Mouse (Mus musculus) kidney, postnatal 0 days (tissue): ENCODE data around the gene Acsbg1. TPM values are rescaled to one million over a fixed set of nuclear protein-coding genes. Genes with fewer than 3 reads are reported as not detected.

ENCODE experiments used
- ATAC-seq: fragments of 200-750 bp; cut with Nextera tagmentation; replicated peaks from 2 replicates; pipeline ENCODE4 v1.8.0; 2017; ENCODE audit warnings: low read depth, moderate number of reproducible peaks, moderate TSS enrichment, moderate library complexity; ENCODE audit not compliant: low FRiP score
- DNase-seq: peaks from one replicate; pipeline ENCODE4 v3.0.0-alpha.2; 2016; ENCODE audit warnings: low spot score
- H3K27ac ChIP-seq: fragments of 300-500 bp; sonication (generic); 2 replicates; pipeline ENCODE4 v1.5.1; 2014; ENCODE audit warnings: mild to moderate bottlenecking
- H3K27me3 ChIP-seq: fragments of 300-500 bp; sonication (generic); 2 replicates; pipeline ENCODE4 v1.6.1; 2014; ENCODE audit warnings: low read length, mixed read lengths; ENCODE audit not compliant: insufficient read depth
- H3K36me3 ChIP-seq: fragments of 300-500 bp; sonication (generic); 2 replicates; pipeline ENCODE4 v1.6.1; 2014; ENCODE audit warnings: low read length, mixed read lengths; ENCODE audit not compliant: insufficient read depth
- H3K4me1 ChIP-seq: fragments of 300-500 bp; sonication (generic); replicated peaks from 2 replicates; pipeline ENCODE4 v1.6.1; 2014; ENCODE audit warnings: antibody characterized with exemption, low read length, mixed read lengths; ENCODE audit not compliant: insufficient read depth
- H3K4me2 ChIP-seq: fragments of 300-500 bp; sonication (generic); 2 replicates; pipeline ENCODE4 v1.6.1; 2014; ENCODE audit warnings: mild to moderate bottlenecking, low read length, moderate library complexity, mixed read lengths
- H3K4me3 ChIP-seq: fragments of 300-500 bp; sonication (generic); replicated peaks from 2 replicates; pipeline ENCODE4 v1.5.1; 2014; ENCODE audit warnings: low read depth, low read length
- H3K9ac ChIP-seq: fragments of 300-500 bp; sonication (generic); 2 replicates; pipeline ENCODE4 v1.6.1; 2014; ENCODE audit warnings: low read depth, low read length
- H3K9me3 ChIP-seq: fragments of 300-500 bp; sonication (generic); replicated peaks from 2 replicates; pipeline ENCODE4 v1.6.1; 2016; ENCODE audit warnings: low read length, inconsistent platforms, mixed read lengths
- CTCF ChIP-seq: IDR thresholded peaks from 2 replicates; pipeline ENCODE4 v1.5.1; 2016; ENCODE audit warnings: antibody characterized with exemption, low read depth, mild to moderate bottlenecking, moderate library complexity
- WGBS: fragments of 180-500 bp; shearing (Covaris S2); extraction: QIAGEN DNeasy Blood & Tissue Kit; methylation state at CpG from one replicate; pipeline ENCODE4 v1.1.7; 2014; 5-methylcytosine and 5-hydroxymethylcytosine counted together
- polyA plus RNA-seq: library from polyadenylated mRNA; unstranded; fragments of >200 nt; fragmentation: Nextera tagmentation; extraction: Ambion mirVana; gene quantifications from 2 replicates; pipeline ENCODE4 v1.2.1, GENCODE M21; 2015

Acsbg1 gene
- polyA plus RNA-seq, 1 experiment from 2014 or later: 1.4 TPM

- H3K9me3 ChIP-seq: no peaks in the 10 kb centered on the region
- H3K9ac ChIP-seq: no peak overlapping the region
- H3K27ac ChIP-seq: no peak overlapping the region
- DNase-seq (no peak), ATAC-seq (no peak)
- H3K36me3 ChIP-seq: no peaks in the 10 kb centered on the region
- H3K27me3 ChIP-seq: peaks cover 2% of the 10 kb centered on the region; the same call in 1 of the 2 replicates
- WGBS: 46% methylated on average over 8 of the region's 8 CpGs
- no peaks in the 10 kb centered on the region for H3K4me1 ChIP-seq
- H3K4me2 ChIP-seq: no peak overlapping the region
- no peak for TF ChIP-seq CTCF
- H3K4me3 ChIP-seq: no peak overlapping the region
Measured at GRCm38 (mm10) chr9:54689446-54689845, 27.8 kb upstream of the Acsbg1 start.

GRCm38 (mm10) chr9:54687246-54688236 lies 25.9 kb upstream of the Acsbg1 start:
- H3K27ac ChIP-seq: no peak overlapping the region
- no peaks in the 10 kb centered on the region for H3K4me1 ChIP-seq
- no peak for ATAC-seq
- no peak overlapping the region for H3K9ac ChIP-seq
- 0 out of 2 replicates have a peak, but pooled peaks cover 2% of the 10 kb centered on the region for H3K27me3 ChIP-seq
- H3K9me3 ChIP-seq: no peaks in the 10 kb centered on the region
- H3K36me3 ChIP-seq: no peaks in the 10 kb centered on the region
- no peak for TF ChIP-seq CTCF
- no peak overlapping the region for H3K4me3 ChIP-seq
- no peak for DNase-seq
- no peak overlapping the region for H3K4me2 ChIP-seq
- WGBS: 48% methylated on average over 14 of the region's 14 CpGs

GRCm38 (mm10) chr9:54683814-54684605 lies 22.3 kb upstream of the Acsbg1 start:
- no peaks in the 10 kb centered on the region for H3K36me3 ChIP-seq
- no peak for TF ChIP-seq CTCF
- H3K27ac ChIP-seq: no peak overlapping the region
- no peak overlapping the region for H3K9ac ChIP-seq
- WGBS: 75% methylated on average over 7 of the region's 7 CpGs
- ATAC-seq (no peak), DNase-seq (no peak)
- H3K4me2 ChIP-seq: no peak overlapping the region
- H3K4me1 ChIP-seq: no peaks in the 10 kb centered on the region
- no peaks in the 10 kb centered on the region for H3K27me3 ChIP-seq
- H3K9me3 ChIP-seq: no peaks in the 10 kb centered on the region
- H3K4me3 ChIP-seq: no peak overlapping the region

GRCm38 (mm10) chr9:54682846-54683245 lies 21.2 kb upstream of the Acsbg1 start:
- Histone ChIP-seq H3K27me3 (no peaks in the 10 kb centered on the region), H3K4me1 (no peaks in the 10 kb centered on the region), H3K4me2 (no peak overlapping the region), H3K9me3 (no peaks in the 10 kb centered on the region), H3K36me3 (no peaks in the 10 kb centered on the region), H3K9ac (no peak overlapping the region), H3K27ac (no peak overlapping the region), H3K4me3 (no peak overlapping the region)
- no peak for DNase-seq
- ATAC-seq: no peak
- WGBS: 55% methylated on average over 2 of the region's 4 CpGs
- TF ChIP-seq CTCF: no peak

DNA sequence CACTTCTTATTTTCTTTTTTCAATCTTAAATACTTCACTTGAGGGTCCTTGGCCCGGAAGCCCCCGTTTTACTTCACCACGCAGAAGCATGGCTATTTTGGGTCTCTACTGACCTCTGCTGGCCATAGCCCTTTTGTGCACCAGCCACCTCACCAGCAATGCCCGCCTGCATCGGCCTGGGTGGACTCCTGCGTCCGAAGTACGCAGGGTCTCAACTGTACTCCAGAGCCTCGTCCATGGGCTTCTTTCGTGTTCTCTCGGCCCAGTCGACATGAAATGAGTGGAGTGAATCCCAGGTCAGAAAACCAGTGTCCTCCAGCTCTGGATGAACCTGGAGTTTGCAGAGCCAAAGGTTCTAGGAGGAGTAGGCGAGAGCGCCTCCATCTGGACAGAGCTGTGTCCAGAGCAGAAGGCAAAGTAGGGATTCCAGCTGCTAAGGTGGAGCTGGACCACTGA lies 14.9 kb upstream of the Acsbg1 start:
- H3K9ac ChIP-seq: 0 out of 2 replicates have a peak overlapping the region, but pooled peaks have one; percentile 38
- 1% methylated on average over 14 of the region's 14 CpGs for WGBS
- no peaks in the 10 kb centered on the region for H3K9me3 ChIP-seq

GRCm38 (mm10) chr9:54673887-54674286 lies 12.2 kb upstream of the Acsbg1 start:
- Histone ChIP-seq H3K4me1 (no peaks in the 10 kb centered on the region), H3K27me3 (no peaks in the 10 kb centered on the region), H3K9ac (no peak overlapping the region), H3K4me3 (no peak overlapping the region), H3K9me3 (no peaks in the 10 kb centered on the region), H3K4me2 (no peak overlapping the region), H3K36me3 (no peaks in the 10 kb centered on the region), H3K27ac (no peak overlapping the region)
- TF ChIP-seq CTCF: no peak
- DNase-seq: no peak
- ATAC-seq: no peak
- 90% methylated on average over 13 of the region's 13 CpGs for WGBS

More for the DNA sequence above, 14.9 kb upstream of the Acsbg1 start:
- peak; percentile 86 for TF ChIP-seq CTCF
- DNase-seq (peak; percentile 80), ATAC-seq (peak; percentile 74)
- no peak overlapping the region for H3K27ac ChIP-seq
- H3K4me3 ChIP-seq: peak overlapping the region; percentile 26; the same call in 1 of the 2 replicates
- no peaks in the 10 kb centered on the region for H3K4me1 ChIP-seq
- H3K36me3 ChIP-seq: no peaks in the 10 kb centered on the region
- H3K27me3 ChIP-seq: no peaks in the 10 kb centered on the region
- peak overlapping the region; percentile 62 for H3K4me2 ChIP-seq
